Mouse (Mus musculus): Measurements from ENCODE around the gene Dnajc27.

Dnajc27 gene

GRCm38 (mm10) chr12:4083441-4083840, 1.1 kb downstream of the Dnajc27 start:
- DNase-seq (ENCODE audit: low spot score): peak; percentile 9

GRCm38 (mm10) chr12:4107383-4107782, 25.0 kb downstream of the Dnajc27 start:
- DNase-seq (ENCODE audit: low spot score): peak; percentile 79

GRCm38 (mm10) chr12:4116132-4116531, 33.7 kb downstream of the Dnajc27 start:
- DNase-seq (ENCODE audit: low spot score): no peak

DNA sequence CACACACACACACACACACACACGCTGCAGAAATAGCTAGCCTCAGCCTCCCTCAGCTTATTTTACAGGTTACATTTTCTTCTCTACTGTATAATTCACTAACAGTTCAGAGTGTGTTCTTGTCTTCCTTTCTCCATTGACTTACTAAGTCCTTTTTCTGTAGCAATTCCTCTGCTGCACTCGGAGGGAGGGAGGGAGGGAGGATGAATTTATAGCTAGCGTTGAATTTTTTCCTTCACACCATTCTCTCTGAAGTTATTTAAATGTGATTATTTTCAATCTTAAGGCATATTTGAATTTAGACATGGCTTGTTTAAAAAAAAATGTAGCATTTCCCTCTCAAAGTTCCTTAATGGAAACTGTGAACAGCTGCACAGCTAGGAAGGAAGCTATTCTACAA, 34.8 kb downstream of the Dnajc27 start:
- DNase-seq (ENCODE audit: low spot score): no peak

GRCm38 (mm10) chr12:4117579-4117978, 35.2 kb downstream of the Dnajc27 start:
- no peak for DNase-seq (ENCODE audit: low spot score)

GRCm38 (mm10) chr12:4127346-4127745, 45.0 kb downstream of the Dnajc27 start:
- DNase-seq (ENCODE audit: low spot score): no peak

- peak; percentile 58 for DNase-seq (ENCODE audit: low spot score)
These were observed 50.8 kb downstream of the Dnajc27 start, which contains the start of gene Adcy3 for GRCm38 (mm10) chr12:4132941-4133846. Gene Adcy3, plus strand, starts transcription at chr12:4133103.

DNA sequence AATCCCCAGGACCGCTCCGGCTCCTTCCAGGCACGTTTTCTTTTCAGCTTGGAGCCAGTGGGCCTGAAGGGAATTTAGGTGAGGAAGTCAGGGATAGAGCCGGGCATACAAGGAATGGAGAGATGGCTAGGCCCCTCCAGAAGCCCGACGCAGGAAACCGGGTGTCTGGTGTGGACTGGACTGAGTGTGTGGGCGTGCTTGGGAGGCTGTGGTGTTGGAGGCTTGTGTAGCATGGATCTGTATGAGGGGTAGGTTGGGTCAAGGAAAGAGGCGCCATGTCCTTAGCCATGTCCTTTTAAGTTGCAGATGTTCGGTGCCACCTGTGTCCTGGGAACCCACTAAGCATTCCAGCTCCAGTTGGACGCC, 51.4 kb downstream of the Dnajc27 start:
- peak; percentile 21 for DNase-seq (ENCODE audit: low spot score)

DNA sequence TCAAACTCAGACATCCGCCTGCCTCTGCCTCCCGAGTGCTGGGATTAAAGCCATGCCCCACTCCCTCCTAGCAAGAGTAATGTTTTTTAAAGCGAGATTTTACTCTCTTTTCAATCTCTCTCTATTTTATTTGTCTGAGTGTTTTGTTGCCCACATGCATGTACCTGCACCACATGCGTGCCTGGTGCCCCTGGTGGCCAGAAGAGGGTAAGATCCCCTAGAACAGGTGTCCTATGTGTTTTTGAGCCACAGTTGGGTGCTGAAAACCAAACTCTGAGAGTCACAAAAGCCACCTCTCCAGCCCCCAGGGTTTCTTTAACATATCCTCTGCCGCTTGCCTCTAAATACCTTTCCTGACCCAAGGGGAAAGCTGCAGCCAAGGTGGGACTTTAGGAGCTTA, 60.8 kb downstream of the Dnajc27 start:
- no peak for DNase-seq (ENCODE audit: low spot score)

DNA sequence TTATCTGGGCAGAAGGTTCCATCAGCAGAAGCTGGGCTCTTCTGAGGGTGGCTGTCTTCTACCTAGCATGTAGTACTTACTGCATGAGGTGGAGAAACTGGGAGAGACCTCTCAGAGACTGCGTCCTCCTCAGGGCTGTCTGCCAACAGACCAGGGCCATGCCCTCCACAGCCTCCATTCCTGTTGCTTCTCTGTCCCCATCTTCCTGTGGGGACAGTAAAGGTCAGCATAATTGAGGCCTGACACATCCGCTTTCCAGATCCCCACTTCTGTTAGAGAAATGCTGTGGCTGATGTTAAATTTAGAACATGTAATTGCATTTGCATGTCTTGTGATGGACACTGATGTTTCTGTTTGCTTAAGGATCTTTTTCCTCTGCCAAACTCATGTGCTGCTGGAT, 68.6 kb downstream of the Dnajc27 start:
- peak; percentile 30 for DNase-seq (ENCODE audit: low spot score)

- no peak for DNase-seq (ENCODE audit: low spot score)
These were observed 69.6 kb downstream of the Dnajc27 start for GRCm38 (mm10) chr12:4151969-4152368.

DNA sequence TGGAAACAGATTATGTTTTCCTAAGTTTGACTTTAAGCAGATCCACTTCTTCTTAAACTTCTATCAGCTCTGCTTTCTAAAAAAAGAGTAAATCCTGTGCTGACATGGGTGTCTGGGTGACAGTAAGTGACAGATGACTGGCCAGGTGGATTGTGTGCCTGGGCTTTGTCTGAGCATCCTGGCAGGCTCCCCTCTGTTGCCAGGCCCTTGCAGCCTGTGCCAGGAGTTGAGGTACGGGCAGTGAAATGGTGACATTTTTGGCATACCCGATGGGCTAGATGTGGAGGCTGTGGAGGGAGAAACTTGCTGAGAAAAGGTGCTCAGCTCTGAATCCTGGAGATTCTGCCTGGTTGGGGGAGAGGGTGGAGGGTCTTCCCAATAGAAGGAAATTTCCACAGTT, 75.1 kb downstream of the Dnajc27 start:
- no peak for DNase-seq (ENCODE audit: low spot score)

DNA sequence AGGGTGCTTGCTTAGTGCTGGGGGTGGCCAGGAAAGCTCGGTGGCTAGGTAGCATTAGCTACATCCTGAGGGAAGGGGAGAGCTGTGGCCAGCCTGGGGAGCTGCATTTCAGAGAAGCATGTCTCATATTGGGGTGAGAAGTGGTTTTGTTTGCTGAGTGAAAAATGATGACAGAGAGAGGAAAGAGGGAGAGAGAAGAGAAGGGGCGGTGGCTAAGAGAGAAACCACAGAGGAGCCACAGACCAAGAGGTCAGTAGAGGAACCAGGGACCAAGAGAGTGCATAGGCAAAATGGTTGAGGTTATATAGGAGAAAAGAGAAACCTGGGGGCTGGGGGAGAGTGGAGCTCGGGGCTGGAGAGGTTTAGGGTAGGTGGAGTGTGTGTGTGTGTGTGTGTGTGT, 75.8 kb downstream of the Dnajc27 start:
- DNase-seq (ENCODE audit: low spot score): no peak

DNA sequence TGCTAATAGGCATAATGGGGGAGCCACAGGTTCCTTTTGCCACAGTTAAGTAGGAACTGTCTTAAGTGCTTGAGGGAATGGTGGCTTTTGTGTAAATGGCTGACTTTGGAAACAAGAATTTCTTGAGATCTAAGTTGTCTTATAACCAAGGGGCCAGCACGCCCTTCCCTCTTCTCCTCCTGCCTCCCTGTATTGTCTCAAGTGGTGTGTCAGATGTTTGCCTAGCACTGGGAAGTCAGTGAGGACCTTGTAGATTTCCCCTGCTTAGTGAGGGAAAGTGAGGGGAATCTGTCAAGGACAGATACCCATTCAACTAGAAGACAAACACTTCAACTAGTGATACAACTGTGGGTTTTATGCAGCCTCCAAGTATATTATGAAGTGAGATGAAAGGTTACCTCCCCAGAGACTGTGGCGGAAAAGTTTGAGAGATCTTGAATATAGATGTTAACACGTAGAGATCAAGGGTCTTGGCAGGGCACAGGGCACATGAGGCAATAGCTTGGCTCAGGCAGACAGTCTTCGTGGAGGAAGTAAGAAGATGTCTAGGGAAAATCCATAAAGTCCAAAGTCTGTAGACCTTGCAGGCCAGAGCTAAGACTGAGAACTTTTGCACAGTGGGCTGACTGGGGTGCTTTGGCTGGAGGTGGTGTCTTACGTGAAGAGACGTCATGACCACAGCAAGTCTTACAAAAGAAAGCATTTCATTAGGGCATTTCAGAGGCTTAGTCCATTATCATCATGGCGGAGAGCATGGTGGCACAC, 76.7 kb downstream of the Dnajc27 start:
- DNase-seq (ENCODE audit: low spot score): no peak

Measured in MN1 (cell line).